ENCODE assay signal across 18 mouse cellular contexts in genomic region chr4:129111350-129111749, GRCm38 (mm10). TPM values are rescaled to one million over a fixed set of nuclear protein-coding genes. Genes with fewer than 3 reads are reported as not detected.
DNase-seq lines count a peak whose midpoint lies in the region; ATAC-seq and TF ChIP-seq lines count a peak whose summit lies in the region.
"Had no signal": no experiment of that assay in that cellular context is flagged by ENCODE, and none has a peak within 500 bp of the region (broad histone marks: within the 10 kb centered on the region; RNA-seq: fewer than 3 reads in every experiment).

No protein-coding gene starts in this region.

- no peak for TF ChIP-seq POLR2A in embryonic fibroblast, embryonic 13.5 days (IDR thresholded peaks at IDR 0.05; ENCODE audit: low read depth, low read length)

- no peak overlapping the region for H3K27ac ChIP-seq in forebrain, postnatal 0 days (ENCODE audit: low read depth, low read length)
- H3K27ac ChIP-seq in forebrain, embryonic 13.5 days, result no peak overlapping the region
- H3K27ac ChIP-seq in liver, embryonic 14.5 days, result no peak overlapping the region
- H3K27ac ChIP-seq in liver, embryonic 12.5 days, result no peak overlapping the region
- no peak overlapping the region for H3K27ac ChIP-seq in embryonic fibroblast, embryonic 13.5 days (ENCODE audit: insufficient read depth, low read length)
- no peak overlapping the region for H3K27ac ChIP-seq in forebrain, embryonic 12.5 days
- H3K27ac ChIP-seq: heart, embryonic 10.5 days; kidney, embryonic 15.5 days; limb, embryonic 15.5 days had no signal

- 61% methylated on average over 11 of the region's 11 CpGs for WGBS in forebrain, postnatal 0 days
- WGBS in forebrain, embryonic 13.5 days, result 59% methylated on average over 11 of the region's 11 CpGs
- 40% methylated on average over 11 of the region's 11 CpGs for WGBS in liver, embryonic 14.5 days (ENCODE audit: insufficient replicate concordance)
- 38% methylated on average over 11 of the region's 11 CpGs for WGBS in liver, embryonic 12.5 days (ENCODE audit: insufficient replicate concordance)
- 63% methylated on average over 11 of the region's 11 CpGs for WGBS in forebrain, embryonic 12.5 days

- 0 out of 2 replicates have a peak, but pooled peaks cover 3% of the 10 kb centered on the region for H3K4me1 ChIP-seq in forebrain, postnatal 0 days (ENCODE audit: insufficient read depth)
- H3K4me1 ChIP-seq in forebrain, embryonic 13.5 days, result peaks cover 34% of the 10 kb centered on the region
- no peaks in the 10 kb centered on the region for H3K4me1 ChIP-seq in liver, embryonic 14.5 days (replicated peaks; ENCODE audit: control insufficient read depth in 2 of 2, insufficient read depth in 2 of 2, low read length in 1 of 2)
- H3K4me1 ChIP-seq in liver, embryonic 12.5 days, result peaks cover 22% of the 10 kb centered on the region
- H3K4me1 ChIP-seq in G1E (ENCODE audit: insufficient read depth, low read depth, low read length), result peaks cover 4% of the 10 kb centered on the region
- no peaks in the 10 kb centered on the region for H3K4me1 ChIP-seq in embryonic fibroblast, embryonic 13.5 days (ENCODE audit: control insufficient read depth, insufficient read depth, low read length)
- H3K4me1 ChIP-seq in forebrain, embryonic 12.5 days, result peaks cover 28% of the 10 kb centered on the region

- H3K9ac ChIP-seq in forebrain, postnatal 0 days, result no peak overlapping the region
- no peak overlapping the region for H3K9ac ChIP-seq in forebrain, embryonic 13.5 days
- H3K9ac ChIP-seq in liver, embryonic 14.5 days (replicated peaks), result no peak overlapping the region
- H3K9ac ChIP-seq in liver, embryonic 12.5 days, result no peak overlapping the region
- no peak overlapping the region for H3K9ac ChIP-seq in forebrain, embryonic 12.5 days
- H3K9ac ChIP-seq: kidney, embryonic 15.5 days; limb, embryonic 15.5 days had no signal

- 0 out of 2 replicates have a peak, but pooled peaks cover 3% of the 10 kb centered on the region for H3K36me3 ChIP-seq in forebrain, postnatal 0 days (ENCODE audit: insufficient read depth)
- no peaks in the 10 kb centered on the region for H3K36me3 ChIP-seq in forebrain, embryonic 13.5 days (ENCODE audit: poor library complexity, severe bottlenecking)
- no peaks in the 10 kb centered on the region for H3K36me3 ChIP-seq in liver, embryonic 14.5 days (replicated peaks; ENCODE audit: control insufficient read depth, insufficient read depth, low read depth)
- no peaks in the 10 kb centered on the region for H3K36me3 ChIP-seq in liver, embryonic 12.5 days
- H3K36me3 ChIP-seq in G1E (replicated peaks), result no peaks in the 10 kb centered on the region
- H3K36me3 ChIP-seq in forebrain, embryonic 12.5 days (replicated peaks), result no peaks in the 10 kb centered on the region
- H3K36me3 ChIP-seq: heart, embryonic 10.5 days; kidney, embryonic 15.5 days; limb, embryonic 15.5 days had no signal

- no peak for DNase-seq in forebrain, postnatal 0 days
- DNase-seq in liver, embryonic 14.5 days (ENCODE audit: low read depth in 3 of 3, low spot score in 3 of 3), result no peak
- DNase-seq in G1E (ENCODE audit: low spot score), result no peak
- DNase-seq in embryo, embryonic 11 days, result no peak
- DNase-seq: thymus, adult 2 months had no signal

- TF ChIP-seq CTCF in forebrain, postnatal 0 days (IDR thresholded peaks at IDR 0.05; ENCODE audit: low read depth), result peak; percentile 54
- TF ChIP-seq CTCF in liver, embryonic 14.5 days (IDR thresholded peaks at IDR 0.05; ENCODE audit: low read depth), result peak; percentile 63
- peak; percentile 10; the same call in 1 of the 2 replicates for TF ChIP-seq CTCF in G1E (IDR thresholded peaks at IDR 0.05; ENCODE audit: low read depth, low read length)
- 0 out of 2 replicates have a peak, but pooled peaks have one; percentile 8 for TF ChIP-seq CTCF in embryonic fibroblast, embryonic 13.5 days (IDR thresholded peaks at IDR 0.05; ENCODE audit: borderline replicate concordance, insufficient read depth, low read length)

- no peak for ATAC-seq in forebrain, postnatal 0 days
- ATAC-seq in forebrain, embryonic 13.5 days, result no peak
- no peak for ATAC-seq in liver, embryonic 14.5 days (ENCODE audit: insufficient read depth)
- no peak for ATAC-seq in liver, embryonic 12.5 days
- no peak for ATAC-seq in G1E (ENCODE audit: extremely low read depth, insufficient number of reproducible peaks, low FRiP score, poor library complexity, severe bottlenecking)
- ATAC-seq in forebrain, embryonic 12.5 days (ENCODE audit: low FRiP score), result no peak

- no peak overlapping the region for H3K4me3 ChIP-seq in forebrain, postnatal 0 days (ENCODE audit: low read depth, low read length)
- no peak overlapping the region for H3K4me3 ChIP-seq in forebrain, embryonic 13.5 days
- H3K4me3 ChIP-seq in liver, embryonic 14.5 days (ENCODE audit: insufficient read depth in 1 of 2, low read depth in 2 of 2, low read length in 2 of 2), result no peak overlapping the region
- no peak overlapping the region for H3K4me3 ChIP-seq in liver, embryonic 12.5 days
- no peak overlapping the region for H3K4me3 ChIP-seq in G1E (ENCODE audit: low read depth, low read length)
- H3K4me3 ChIP-seq in embryonic fibroblast, embryonic 13.5 days (ENCODE audit: insufficient read depth, low read length), result no peak overlapping the region
- H3K4me3 ChIP-seq in forebrain, embryonic 12.5 days (replicated peaks), result no peak overlapping the region
- H3K4me3 ChIP-seq: erythroblast, embryonic 14.5 days; heart, embryonic 10.5 days; kidney, embryonic 15.5 days; limb, embryonic 15.5 days had no signal

- no peak for TF ChIP-seq EP300 in liver, embryonic 14.5 days (IDR thresholded peaks at IDR 0.05; ENCODE audit: low read depth)

- no peaks in the 10 kb centered on the region for H3K9me3 ChIP-seq in forebrain, postnatal 0 days (ENCODE audit: low read length)
- no peaks in the 10 kb centered on the region for H3K9me3 ChIP-seq in forebrain, embryonic 13.5 days (replicated peaks)
- no peaks in the 10 kb centered on the region for H3K9me3 ChIP-seq in liver, embryonic 14.5 days (ENCODE audit: control insufficient read depth, low read length)
- H3K9me3 ChIP-seq in liver, embryonic 12.5 days (replicated peaks), result no peaks in the 10 kb centered on the region
- H3K9me3 ChIP-seq in G1E (replicated peaks), result no peaks in the 10 kb centered on the region
- no peaks in the 10 kb centered on the region for H3K9me3 ChIP-seq in forebrain, embryonic 12.5 days
- H3K9me3 ChIP-seq: heart, embryonic 10.5 days; kidney, embryonic 15.5 days; limb, embryonic 15.5 days had no signal

- H3K4me2 ChIP-seq in forebrain, postnatal 0 days (ENCODE audit: low read depth), result no peak overlapping the region
- no peak overlapping the region for H3K4me2 ChIP-seq in forebrain, embryonic 13.5 days
- H3K4me2 ChIP-seq in liver, embryonic 14.5 days (ENCODE audit: low read depth), result no peak overlapping the region
- H3K4me2 ChIP-seq in liver, embryonic 12.5 days, result no peak overlapping the region
- H3K4me2 ChIP-seq in forebrain, embryonic 12.5 days, result no peak overlapping the region
- H3K4me2 ChIP-seq: kidney, embryonic 15.5 days; limb, embryonic 15.5 days had no signal

- 0 out of 2 replicates have a peak, but pooled peaks cover 5% of the 10 kb centered on the region for H3K27me3 ChIP-seq in forebrain, postnatal 0 days (ENCODE audit: insufficient read depth, low read length)
- peaks cover 24% of the 10 kb centered on the region for H3K27me3 ChIP-seq in forebrain, embryonic 13.5 days
- peaks cover 6% of the 10 kb centered on the region for H3K27me3 ChIP-seq in liver, embryonic 14.5 days (ENCODE audit: control insufficient read depth, insufficient read depth, low read length)
- peaks cover 87% of the 10 kb centered on the region for H3K27me3 ChIP-seq in liver, embryonic 12.5 days (replicated peaks)
- peaks cover 35% of the 10 kb centered on the region for H3K27me3 ChIP-seq in G1E (ENCODE audit: insufficient read depth, low read length)
- peaks cover 38% of the 10 kb centered on the region for H3K27me3 ChIP-seq in forebrain, embryonic 12.5 days

RNA-seq across cellular contexts. Expression of gene Tmem54, which starts 6.0 kb away (rescaled TPM):
- not detected in 2 replicates for total RNA-seq in forebrain, postnatal 0 days (2014; rRNA removed)
- not detected in 2 replicates for polyA plus RNA-seq in forebrain, postnatal 0 days (2015; fragmentation: Nextera tagmentation; extraction: Ambion mirVana)
- polyA plus RNA-seq in forebrain, embryonic 13.5 days (2015; fragmentation: Nextera tagmentation; extraction: Ambion mirVana), result not detected in 2 replicates
- polyA plus RNA-seq in liver, embryonic 14.5 days (2012; rRNA removed), result 1.2 and 1.4 TPM in 2 replicates
- polyA plus RNA-seq in liver, embryonic 14.5 days (2014; fragmentation: Nextera tagmentation; extraction: Ambion mirVana), result 1.1 and 1.3 TPM in 2 replicates
- polyA plus RNA-seq in liver, embryonic 12.5 days (2016; fragmentation: Nextera tagmentation; extraction: Ambion mirVana), result 1.9 and 2.0 TPM in 2 replicates
- total RNA-seq in G1E (2014; fragmentation: Nextera tagmentation) (not detected in 2 replicates), G1E (2017) (not detected in 2 replicates)
- not detected in 2 replicates for polyA plus RNA-seq in G1E (2012)
- polyA plus RNA-seq in embryonic fibroblast, embryonic 13.5 days (2011; ENCODE audit: insufficient read length, low read depth, missing spikeins), result not detected in 2 replicates
- 0.54 and 1.9 TPM in 2 replicates for polyA plus RNA-seq in forebrain, embryonic 12.5 days (2016; fragmentation: Nextera tagmentation; extraction: Ambion mirVana)
- total RNA-seq: common myeloid progenitor, adult 5-6 weeks; hematopoietic stem cell, adult 5-6 weeks; layer of hippocampus, postnatal 14 days had no signal
- polyA plus RNA-seq: erythroblast, embryonic 14.5 days had no signal

RNA-seq across cellular contexts. Expression of gene Hpca, which starts 10.5 kb away (rescaled TPM):
- total RNA-seq in forebrain, postnatal 0 days (2014; rRNA removed), result 129 and 214 TPM in 2 replicates
- 110 and 128 TPM in 2 replicates for polyA plus RNA-seq in forebrain, postnatal 0 days (2015; fragmentation: Nextera tagmentation; extraction: Ambion mirVana)
- 19.6 and 20.4 TPM in 2 replicates for polyA plus RNA-seq in forebrain, embryonic 13.5 days (2015; fragmentation: Nextera tagmentation; extraction: Ambion mirVana)
- 2.0 and 2.1 TPM in 2 replicates for polyA plus RNA-seq in liver, embryonic 14.5 days (2012; rRNA removed)
- polyA plus RNA-seq in liver, embryonic 14.5 days (2014; fragmentation: Nextera tagmentation; extraction: Ambion mirVana), result 0.23 and 0.28 TPM in 2 replicates
- polyA plus RNA-seq in liver, embryonic 12.5 days (2016; fragmentation: Nextera tagmentation; extraction: Ambion mirVana), result 1.9 and 2.3 TPM in 2 replicates
- total RNA-seq in G1E (2014; fragmentation: Nextera tagmentation) (1.1 TPM in 1 of 2 replicates, not detected in the other), G1E (2017) (not detected in 2 replicates)
- not detected in 2 replicates for polyA plus RNA-seq in G1E (2012)
- polyA plus RNA-seq in embryonic fibroblast, embryonic 13.5 days (2011; ENCODE audit: insufficient read length, low read depth, missing spikeins), result not detected in 2 replicates
- 6.0 and 6.4 TPM in 2 replicates for polyA plus RNA-seq in forebrain, embryonic 12.5 days (2016; fragmentation: Nextera tagmentation; extraction: Ambion mirVana)
- total RNA-seq: hematopoietic stem cell, adult 5-6 weeks; megakaryocyte progenitor cell, adult 5-6 weeks had no signal
- polyA plus RNA-seq: C2C12; erythroblast, embryonic 14.5 days had no signal

RNA-seq across cellular contexts. Expression of gene Fndc5, which starts 25.4 kb away (rescaled TPM):
- 10.3 and 11.6 TPM in 2 replicates for total RNA-seq in forebrain, postnatal 0 days (2014; rRNA removed)
- polyA plus RNA-seq in forebrain, postnatal 0 days (2015; fragmentation: Nextera tagmentation; extraction: Ambion mirVana), result 5.8 and 8.3 TPM in 2 replicates
- polyA plus RNA-seq in forebrain, embryonic 13.5 days (2015; fragmentation: Nextera tagmentation; extraction: Ambion mirVana), result 0.93 and 1.1 TPM in 2 replicates
- 0.36 and 0.56 TPM in 2 replicates for polyA plus RNA-seq in liver, embryonic 14.5 days (2012; rRNA removed)
- polyA plus RNA-seq in liver, embryonic 14.5 days (2014; fragmentation: Nextera tagmentation; extraction: Ambion mirVana), result 0.30 and 0.99 TPM in 2 replicates
- 1.3 and 1.8 TPM in 2 replicates for polyA plus RNA-seq in liver, embryonic 12.5 days (2016; fragmentation: Nextera tagmentation; extraction: Ambion mirVana)
- total RNA-seq in G1E (2014; fragmentation: Nextera tagmentation) (25.0 and 31.2 TPM in 2 replicates), G1E (2017) (6.5 and 7.2 TPM in 2 replicates)
- polyA plus RNA-seq in G1E (2012), result 6.7 and 9.4 TPM in 2 replicates
- 0.53 and 1.1 TPM in 2 replicates for polyA plus RNA-seq in embryonic fibroblast, embryonic 13.5 days (2011; ENCODE audit: insufficient read length, low read depth, missing spikeins)
- 0.86 and 1.1 TPM in 2 replicates for polyA plus RNA-seq in forebrain, embryonic 12.5 days (2016; fragmentation: Nextera tagmentation; extraction: Ambion mirVana)
- total RNA-seq: common myeloid progenitor, adult 5-6 weeks; megakaryocyte progenitor cell, adult 5-6 weeks had no signal

RNA-seq across cellular contexts. Expression of gene Rnf19b, which starts 53.3 kb away (rescaled TPM):
- 116 and 135 TPM in 2 replicates for total RNA-seq in forebrain, postnatal 0 days (2014; rRNA removed)
- polyA plus RNA-seq in forebrain, postnatal 0 days (2015; fragmentation: Nextera tagmentation; extraction: Ambion mirVana), result 31.1 and 32.6 TPM in 2 replicates
- polyA plus RNA-seq in forebrain, embryonic 13.5 days (2015; fragmentation: Nextera tagmentation; extraction: Ambion mirVana), result 12.9 and 15.2 TPM in 2 replicates
- polyA plus RNA-seq in liver, embryonic 14.5 days (2012; rRNA removed), result 9.5 and 11.2 TPM in 2 replicates
- polyA plus RNA-seq in liver, embryonic 14.5 days (2014; fragmentation: Nextera tagmentation; extraction: Ambion mirVana), result 4.0 and 4.3 TPM in 2 replicates
- 7.1 TPM in 2 replicates for polyA plus RNA-seq in liver, embryonic 12.5 days (2016; fragmentation: Nextera tagmentation; extraction: Ambion mirVana)
- total RNA-seq in G1E (2014; fragmentation: Nextera tagmentation) (10.8 and 14.2 TPM in 2 replicates), G1E (2017) (76.9 and 87.2 TPM in 2 replicates)
- polyA plus RNA-seq in G1E (2012), result 42.8 and 48.1 TPM in 2 replicates
- 49.7 and 62.6 TPM in 2 replicates for polyA plus RNA-seq in embryonic fibroblast, embryonic 13.5 days (2011; ENCODE audit: insufficient read length, low read depth, missing spikeins)
- polyA plus RNA-seq in forebrain, embryonic 12.5 days (2016; fragmentation: Nextera tagmentation; extraction: Ambion mirVana), result 14.3 and 15.6 TPM in 2 replicates

Comparison
In these comparisons a context has a peak if more than half of its experiments do, and no peak if none do; other contexts are left out.
1. CTCF ChIP-seq: peak in every context shown above with its lines; median percentile 63 in liver, embryonic 14.5 days; 54 in forebrain, postnatal 0 days; 10 in G1E; 8 in embryonic fibroblast, embryonic 13.5 days.